Mouse (Mus musculus): ENCODE measurements around the gene Scamp2.

DNA sequence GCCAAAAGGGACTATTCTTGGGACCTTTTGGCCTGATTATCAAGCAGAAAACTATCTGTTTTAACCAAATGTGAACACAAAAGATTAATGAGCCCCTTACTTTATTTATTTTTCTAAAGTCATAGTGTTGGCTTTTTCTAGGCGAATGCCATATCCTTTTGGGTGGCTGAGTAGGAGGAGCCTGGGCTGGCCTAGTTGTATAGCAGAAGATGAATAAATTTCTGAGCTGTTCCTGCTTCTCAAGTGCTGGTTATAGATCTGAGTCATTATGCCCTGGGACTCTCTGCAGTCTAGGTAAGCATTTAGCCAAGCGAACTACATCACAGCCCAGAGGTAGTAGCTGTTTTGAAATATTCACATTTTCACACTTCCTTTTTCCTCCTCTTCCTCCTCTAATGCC lies 35.2 kb upstream of the Scamp2 start:
- TF ChIP-seq USF1 (IDR thresholded peaks at IDR 0.05; ENCODE audit: low read depth) (no peak), POLR2A (IDR thresholded peaks at IDR 0.05; ENCODE audit: insufficient read length, low read depth) (no peak)
